Mouse (Mus musculus): ENCODE data around the gene Trmu.

DNA sequence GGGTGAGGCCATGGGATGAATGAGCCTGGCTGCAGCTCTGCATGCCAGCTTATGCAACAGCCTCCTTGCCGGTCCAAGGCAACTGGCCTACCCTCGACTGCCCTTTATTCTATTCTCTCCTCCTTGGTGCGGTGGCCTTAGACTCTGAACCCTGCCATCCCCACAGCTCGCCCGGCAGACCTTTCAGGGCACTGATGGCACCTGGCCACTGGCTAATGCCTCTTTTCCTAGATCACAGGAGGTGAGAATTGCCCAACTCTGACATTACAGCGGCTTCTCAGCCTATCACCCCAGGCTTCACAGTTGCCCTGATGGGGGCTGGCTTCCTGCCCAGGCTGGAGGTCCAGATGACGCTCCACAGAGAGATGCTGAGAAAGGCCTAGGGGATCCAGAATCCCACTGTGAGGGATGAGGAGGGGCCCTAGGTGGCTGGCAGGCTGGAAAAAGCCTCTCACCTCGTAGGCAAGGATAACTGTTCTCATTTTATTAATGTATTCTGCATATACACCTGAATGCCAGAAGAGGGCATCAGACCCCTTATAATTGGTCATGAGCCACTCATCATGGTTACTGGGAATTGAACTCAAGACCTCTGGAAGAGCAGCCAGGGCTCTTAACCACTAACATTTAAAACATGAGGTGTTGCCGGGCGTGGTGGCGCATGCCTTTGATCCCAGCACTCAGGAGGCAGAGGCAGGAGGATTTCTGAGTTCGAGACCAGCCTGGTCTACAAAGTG, 27.3 kb upstream of the Trmu start:
- TF ChIP-seq CTCF (IDR thresholded peaks at IDR 0.05; ENCODE audit: borderline replicate concordance, insufficient read depth, low read depth, low read length) (no peak; the same call in 1 of the 2 replicates), POLR2A (IDR thresholded peaks at IDR 0.05; ENCODE audit: borderline replicate concordance, insufficient read depth, low read length) (no peak)

All from cerebellum, adult 2 months (tissue).